Mouse (Mus musculus) embryonic facial prominence, embryonic 13.5 days (tissue): ENCODE measurements at regions not wholly inside any gene's neighbourhood (a gene's known extent, or its start where the extent isn't known, plus 50 kb on each side); places are given as distances from the start of the nearest gene placed in this dataset.
A peak's percentile ranks its signal among the peaks of the same experiment; 100 is the strongest.

Experiments used
- ATAC-seq: fragments of 200-750 bp; cut with Nextera tagmentation; 2 replicates; pipeline ENCODE4 v1.8.0; 2017; ENCODE audit warnings: low read depth; ENCODE audit not compliant: insufficient number of reproducible peaks, insufficient read depth, low FRiP score, low TSS enrichment
- H3K27ac ChIP-seq: fragments of 300-500 bp; sonication (generic); 2 replicates; pipeline ENCODE4 v1.5.1; 2015; ENCODE audit warnings: moderate library complexity, mild to moderate bottlenecking, inconsistent platforms
- H3K27me3 ChIP-seq: fragments of 300-500 bp; sonication (generic); 2 replicates; pipeline ENCODE4 v1.6.1; 2015; ENCODE audit warnings: mild to moderate bottlenecking, inconsistent platforms
- H3K36me3 ChIP-seq: fragments of 300-500 bp; sonication (generic); 2 replicates; pipeline ENCODE4 v1.6.1; 2015; ENCODE audit warnings: mild to moderate bottlenecking, inconsistent platforms
- H3K4me1 ChIP-seq: fragments of 300-500 bp; sonication (generic); 2 replicates; pipeline ENCODE4 v1.6.1; 2015; ENCODE audit warnings: inconsistent platforms
- H3K4me2 ChIP-seq: fragments of 300-500 bp; sonication (generic); 2 replicates; pipeline ENCODE4 v1.6.1; 2015; ENCODE audit warnings: moderate library complexity, mild to moderate bottlenecking, inconsistent platforms
- H3K4me3 ChIP-seq: fragments of 300-500 bp; sonication (generic); 2 replicates; pipeline ENCODE4 v1.5.1; 2015; ENCODE audit warnings: mild to moderate bottlenecking, inconsistent platforms
- H3K9ac ChIP-seq: fragments of 300-500 bp; sonication (generic); 2 replicates; pipeline ENCODE4 v1.6.1; 2015; ENCODE audit warnings: mild to moderate bottlenecking, inconsistent platforms
- H3K9me3 ChIP-seq: fragments of 300-500 bp; sonication (generic); 2 replicates; pipeline ENCODE4 v1.6.1; 2016; ENCODE audit warnings: inconsistent platforms
- WGBS: fragments of 180-500 bp; shearing (Covaris S2); methylation state at CpG from one replicate; pipeline ENCODE4 v1.1.7; 2015; ENCODE audit warnings: mixed read lengths; 5-methylcytosine and 5-hydroxymethylcytosine counted together

DNA sequence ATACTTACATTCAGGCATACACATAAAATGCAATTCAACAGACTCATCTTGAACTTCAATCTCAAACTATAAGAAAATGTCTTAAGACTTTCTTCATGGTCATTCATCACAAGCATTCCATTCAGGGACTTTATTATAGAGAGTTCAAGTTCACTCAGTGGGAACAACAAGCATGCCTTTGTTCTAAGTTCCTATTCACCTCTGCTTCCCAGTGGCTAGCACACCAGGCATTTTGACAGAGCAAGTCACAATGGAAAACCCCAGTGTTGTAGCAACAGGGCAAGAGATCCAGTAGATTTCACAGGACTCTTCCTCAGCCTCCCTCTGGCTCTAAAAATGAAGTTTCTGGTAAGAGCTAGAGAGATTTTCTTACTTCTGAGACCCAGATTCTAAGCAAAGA, 595.8 kb upstream of the Clint1 start:
- no peaks in the 10 kb centered on the region for H3K27me3 ChIP-seq
- H3K27ac ChIP-seq, result no peak overlapping the region
- H3K4me2 ChIP-seq, result no peak overlapping the region
- no peaks in the 10 kb centered on the region for H3K36me3 ChIP-seq
- no peaks in the 10 kb centered on the region for H3K4me1 ChIP-seq
- H3K4me3 ChIP-seq, result no peak overlapping the region
- ATAC-seq, result no peak
- no peak overlapping the region for H3K9ac ChIP-seq
- peaks cover 3% of the 10 kb centered on the region; the same call in 1 of the 2 replicates for H3K9me3 ChIP-seq

- no peaks in the 10 kb centered on the region for H3K27me3 ChIP-seq
- H3K9me3 ChIP-seq, result no peaks in the 10 kb centered on the region
- H3K36me3 ChIP-seq, result no peaks in the 10 kb centered on the region
- H3K9ac ChIP-seq, result no peak overlapping the region
- peaks cover 16% of the 10 kb centered on the region for H3K4me1 ChIP-seq
- no peak overlapping the region for H3K4me2 ChIP-seq
- 75% methylated on average over 7 of the region's 7 CpGs for WGBS
- H3K27ac ChIP-seq, result no peak overlapping the region
- H3K4me3 ChIP-seq, result no peak overlapping the region
- ATAC-seq, result no peak
These were observed 589.7 kb upstream of the Clint1 start for GRCm38 (mm10) chr11:45262198-45262597.

DNA sequence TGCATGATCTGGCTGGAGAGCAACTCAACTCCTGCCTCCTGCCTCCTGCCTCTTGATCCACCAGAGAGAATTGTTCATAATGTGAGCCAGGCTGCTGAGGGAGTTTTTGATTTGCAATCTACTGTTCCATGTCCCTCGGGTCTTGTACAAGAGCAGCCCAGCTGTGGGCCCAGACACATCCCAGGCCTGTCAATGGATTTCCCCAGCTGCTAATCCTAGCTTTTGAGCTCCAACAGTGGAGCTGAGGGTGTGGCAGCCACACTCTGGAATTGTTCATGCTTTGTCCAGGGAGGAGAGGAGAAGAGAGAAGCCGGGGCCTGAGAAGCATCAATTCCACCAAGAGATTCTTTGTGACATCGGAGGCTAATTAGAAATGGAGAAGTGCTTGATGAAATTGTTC, 587.9 kb upstream of the Clint1 start:
- H3K4me3 ChIP-seq, result no peak overlapping the region
- H3K4me2 ChIP-seq, result no peak overlapping the region
- H3K9me3 ChIP-seq, result no peaks in the 10 kb centered on the region
- no peaks in the 10 kb centered on the region for H3K27me3 ChIP-seq
- H3K4me1 ChIP-seq, result peaks cover 16% of the 10 kb centered on the region
- no peaks in the 10 kb centered on the region for H3K36me3 ChIP-seq
- no peak overlapping the region for H3K27ac ChIP-seq
- 58% methylated on average over 3 of the region's 3 CpGs for WGBS
- ATAC-seq, result no peak
- no peak overlapping the region for H3K9ac ChIP-seq

DNA sequence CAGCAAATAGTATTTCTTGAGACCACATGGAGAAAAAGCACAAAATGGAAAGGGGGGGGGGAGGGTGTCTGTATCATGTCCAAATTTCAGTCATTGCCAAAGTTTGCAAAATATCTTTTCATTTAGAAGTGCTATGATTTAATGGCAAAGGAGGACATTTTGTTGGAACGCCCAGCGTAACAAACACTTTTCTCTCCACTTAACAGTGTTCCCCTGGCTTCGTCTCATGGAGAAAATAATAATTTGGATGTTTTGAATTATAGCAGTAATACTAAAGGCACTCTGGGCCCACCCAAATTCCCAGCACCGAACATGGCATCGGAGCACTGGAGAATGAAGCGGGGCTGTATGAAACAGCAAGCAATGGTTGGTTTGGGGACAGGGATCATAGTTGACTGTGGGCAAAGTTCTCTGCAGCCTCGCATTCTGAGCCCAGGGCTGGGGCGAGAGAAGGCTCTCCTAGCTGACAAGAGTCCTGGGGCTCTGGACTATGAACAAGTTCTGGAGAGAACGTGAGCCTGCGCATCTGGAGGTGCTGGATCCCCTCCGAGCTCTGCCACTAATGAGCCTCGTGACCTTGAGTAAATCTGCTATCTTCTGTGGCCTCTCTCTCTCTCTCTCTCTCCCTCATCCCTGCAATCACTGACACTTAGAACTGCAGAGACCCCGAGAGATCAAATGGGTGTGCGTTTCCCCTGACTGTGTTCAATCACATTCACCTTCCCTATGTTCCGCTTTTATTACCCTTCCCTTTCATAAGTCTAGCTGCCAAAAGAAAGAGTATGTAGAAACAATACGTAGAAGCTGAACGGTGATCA, 586.5 kb upstream of the Clint1 start:
- no peak overlapping the region for H3K4me3 ChIP-seq
- no peak for ATAC-seq
- WGBS, result 72% methylated on average over 17 of the region's 17 CpGs
- no peak overlapping the region for H3K4me2 ChIP-seq
- no peak overlapping the region for H3K9ac ChIP-seq
- H3K36me3 ChIP-seq, result no peaks in the 10 kb centered on the region
- H3K4me1 ChIP-seq, result peaks cover 16% of the 10 kb centered on the region
- H3K27me3 ChIP-seq, result no peaks in the 10 kb centered on the region
- peak overlapping the region; percentile 23; the same call in 1 of the 2 replicates for H3K27ac ChIP-seq
- no peaks in the 10 kb centered on the region for H3K9me3 ChIP-seq

- H3K9me3 ChIP-seq, result no peaks in the 10 kb centered on the region
- no peak overlapping the region for H3K9ac ChIP-seq
- no peak overlapping the region for H3K4me3 ChIP-seq
- no peaks in the 10 kb centered on the region for H3K27me3 ChIP-seq
- H3K27ac ChIP-seq, result no peak overlapping the region
- ATAC-seq, result no peak
- H3K4me2 ChIP-seq, result no peak overlapping the region
- H3K4me1 ChIP-seq, result peaks cover 16% of the 10 kb centered on the region
- 72% methylated on average over 4 of the region's 4 CpGs for WGBS
- H3K36me3 ChIP-seq, result no peaks in the 10 kb centered on the region
These were observed 585.9 kb upstream of the Clint1 start for GRCm38 (mm10) chr11:45265989-45266302.

DNA sequence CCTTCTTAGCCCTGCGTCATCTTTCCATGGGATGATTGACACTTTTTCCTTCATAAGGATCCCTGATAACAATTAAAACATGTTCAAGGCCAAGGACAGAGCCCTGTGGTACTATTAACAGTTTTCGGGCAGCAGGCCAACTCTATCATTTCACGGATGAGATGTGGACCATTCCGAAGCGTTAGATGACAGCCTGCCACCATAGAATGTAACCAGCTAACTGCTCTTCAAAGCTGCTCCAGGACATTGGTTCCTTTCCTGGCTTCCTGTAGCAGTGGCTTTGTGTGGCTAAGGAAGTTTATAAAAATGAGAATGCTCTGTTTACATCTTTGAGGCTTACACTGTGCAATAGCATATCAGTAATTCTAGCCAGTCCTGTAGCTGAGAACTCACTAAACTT, 582.6 kb upstream of the Clint1 start:
- WGBS, result 83% methylated on average over 5 of the region's 5 CpGs

DNA sequence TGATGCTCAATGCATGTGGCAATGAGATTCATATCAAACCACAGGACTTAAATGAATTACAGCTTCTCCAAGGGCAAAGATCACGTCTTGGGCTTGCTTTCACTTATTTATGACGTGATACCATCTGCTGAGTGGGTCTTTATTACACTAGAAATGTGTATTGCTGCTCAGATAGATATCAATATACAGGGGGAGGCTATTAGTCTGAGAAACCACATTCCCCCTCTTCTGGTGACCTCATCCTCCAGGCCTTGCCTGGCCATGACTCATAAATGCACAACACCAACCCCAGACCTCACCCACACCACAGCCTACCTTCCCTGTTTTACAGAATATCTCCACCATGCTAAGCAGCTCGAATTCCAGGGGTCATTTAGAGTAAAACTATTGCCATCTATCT, 580.6 kb upstream of the Clint1 start:
- no peaks in the 10 kb centered on the region for H3K36me3 ChIP-seq
- no peak overlapping the region for H3K9ac ChIP-seq
- H3K4me1 ChIP-seq, result peaks cover 3% of the 10 kb centered on the region; the same call in 1 of the 2 replicates
- WGBS, result 57% methylated on average over 3 of the region's 3 CpGs
- ATAC-seq, result no peak
- no peaks in the 10 kb centered on the region for H3K27me3 ChIP-seq
- H3K4me3 ChIP-seq, result no peak overlapping the region
- no peak overlapping the region for H3K27ac ChIP-seq
- no peak overlapping the region for H3K4me2 ChIP-seq
- H3K9me3 ChIP-seq, result no peaks in the 10 kb centered on the region

More for the DNA sequence above, 582.6 kb upstream of the Clint1 start:
- no peak overlapping the region for H3K27ac ChIP-seq
- no peaks in the 10 kb centered on the region for H3K27me3 ChIP-seq
- no peak overlapping the region for H3K4me3 ChIP-seq
- H3K9me3 ChIP-seq, result no peaks in the 10 kb centered on the region
- no peak overlapping the region for H3K9ac ChIP-seq
- H3K4me1 ChIP-seq, result peaks cover 11% of the 10 kb centered on the region
- no peak overlapping the region for H3K4me2 ChIP-seq
- H3K36me3 ChIP-seq, result no peaks in the 10 kb centered on the region
- no peak for ATAC-seq

GRCm38 (mm10) chr11:45274446-45275119, 577.3 kb upstream of the Clint1 start:
- Histone ChIP-seq H3K27me3 (no peaks in the 10 kb centered on the region), H3K4me3 (no peak overlapping the region), H3K4me2 (no peak overlapping the region), H3K4me1 (0 out of 2 replicates have a peak, but pooled peaks cover 3% of the 10 kb centered on the region), H3K9ac (no peak overlapping the region), H3K36me3 (no peaks in the 10 kb centered on the region), H3K9me3 (no peaks in the 10 kb centered on the region), H3K27ac (no peak overlapping the region)
- ATAC-seq, result no peak
- 86% methylated on average over 10 of the region's 10 CpGs for WGBS

- Histone ChIP-seq H3K4me1 (0 out of 2 replicates have a peak, but pooled peaks cover 3% of the 10 kb centered on the region), H3K36me3 (no peaks in the 10 kb centered on the region), H3K9me3 (no peaks in the 10 kb centered on the region), H3K9ac (no peak overlapping the region), H3K4me3 (no peak overlapping the region), H3K27me3 (no peaks in the 10 kb centered on the region), H3K4me2 (no peak overlapping the region), H3K27ac (no peak overlapping the region)
- WGBS, result 65% methylated on average over 3 of the region's 3 CpGs
- ATAC-seq, result no peak
These were observed 576.7 kb upstream of the Clint1 start for GRCm38 (mm10) chr11:45275170-45275569.

- Histone ChIP-seq H3K36me3 (no peaks in the 10 kb centered on the region), H3K4me3 (no peak overlapping the region), H3K27ac (peak overlapping the region; percentile 82), H3K9me3 (no peaks in the 10 kb centered on the region), H3K27me3 (no peaks in the 10 kb centered on the region), H3K4me2 (no peak overlapping the region), H3K9ac (no peak overlapping the region), H3K4me1 (peaks cover 16% of the 10 kb centered on the region)
- no peak for ATAC-seq
- WGBS, result 21% methylated on average over 2 of the region's 2 CpGs
These were observed 555.1 kb upstream of the Clint1 start for GRCm38 (mm10) chr11:45296772-45297171.

GRCm38 (mm10) chr11:45311934-45312333, 539.9 kb upstream of the Clint1 start:
- ATAC-seq, result no peak
- Histone ChIP-seq H3K4me1 (no peaks in the 10 kb centered on the region), H3K27me3 (no peaks in the 10 kb centered on the region), H3K27ac (0 out of 2 replicates have a peak overlapping the region, but pooled peaks have one; percentile 39), H3K9ac (no peak overlapping the region), H3K9me3 (no peaks in the 10 kb centered on the region), H3K4me2 (no peak overlapping the region), H3K36me3 (no peaks in the 10 kb centered on the region), H3K4me3 (no peak overlapping the region)
- 78% methylated on average over 6 of the region's 6 CpGs for WGBS

- 68% methylated on average over 5 of the region's 5 CpGs for WGBS
These were observed 528.1 kb upstream of the Clint1 start for GRCm38 (mm10) chr11:45323766-45324165.

More at GRCm38 (mm10) chr11:45323766-45324165, 528.1 kb upstream of the Clint1 start:
- Histone ChIP-seq H3K4me3 (no peak overlapping the region), H3K9me3 (no peaks in the 10 kb centered on the region), H3K36me3 (no peaks in the 10 kb centered on the region), H3K4me1 (no peaks in the 10 kb centered on the region), H3K27ac (no peak overlapping the region), H3K4me2 (no peak overlapping the region), H3K9ac (no peak overlapping the region), H3K27me3 (no peaks in the 10 kb centered on the region)
- ATAC-seq, result no peak
